Mouse (Mus musculus): ENCODE data around the gene Npy2r. TPM values are rescaled to one million over a fixed set of nuclear protein-coding genes. Genes with fewer than 3 reads are reported as not detected.

Gene Npy2r
- polyA plus RNA-seq, 1 experiment, result not detected

Other genes starting within 250 kb of the Npy2r start
- gene Map9, start 190.0 kb downstream of the Npy2r start, polyA plus RNA-seq (2012; fragmentation: generic; extraction: Trizol), result 0.49 TPM